In the genomic region with DNA sequence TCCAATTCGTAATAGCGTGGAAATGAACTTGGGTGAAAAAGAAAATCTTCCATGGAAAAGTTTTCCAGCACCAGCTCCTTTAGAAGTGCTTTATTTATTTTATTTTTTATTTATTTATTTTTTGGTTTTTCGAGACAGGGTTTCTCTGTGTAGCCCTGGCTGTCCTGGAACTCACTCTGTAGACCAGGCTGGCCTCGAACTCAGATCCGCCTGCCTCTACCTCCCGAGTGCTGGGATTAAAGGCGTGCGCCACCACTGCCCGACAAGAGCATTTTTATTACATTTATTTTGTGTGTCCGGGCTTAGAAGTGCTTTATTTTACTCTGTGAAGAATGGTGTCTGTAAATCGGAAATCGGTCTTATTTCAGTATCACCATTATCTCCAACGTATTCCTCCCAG, we compare ENCODE assay signal across 10 mouse cellular contexts. TPM values are rescaled to one million over a fixed set of nuclear protein-coding genes. Genes with fewer than 3 reads are reported as not detected.
DNase-seq lines count a peak whose midpoint lies in the region; ATAC-seq and TF ChIP-seq lines count a peak whose summit lies in the region.
"Not testable (repeated sequence)": the region's sequence is repeated elsewhere in the genome, so short reads cannot be mapped to it uniquely, and the experiment has no call there.
"Had no signal": no experiment of that assay in that cellular context is flagged by ENCODE, and none has a peak within 500 bp of the region (broad histone marks: within the 10 kb centered on the region; RNA-seq: fewer than 3 reads in every experiment).

No protein-coding gene starts in this region.

- H3K27ac ChIP-seq in embryonic facial prominence, embryonic 11.5 days (replicated peaks; ENCODE audit: low read depth, low read length), result peak overlapping the region; percentile 96
- peak overlapping the region; percentile 98 for H3K27ac ChIP-seq in heart, embryonic 10.5 days
- H3K27ac ChIP-seq in intestine, embryonic 15.5 days, result peak overlapping the region; percentile 99
- peak overlapping the region; percentile 100 for H3K27ac ChIP-seq in liver, postnatal 0 days (ENCODE audit: low read depth)
- H3K27ac ChIP-seq in stomach, embryonic 16.5 days (ENCODE audit: low read length), result peak overlapping the region; percentile 99

- H3K36me3 ChIP-seq in embryonic facial prominence, embryonic 11.5 days (replicated peaks; ENCODE audit: control insufficient read depth, insufficient read depth, low read depth, low read length); heart, embryonic 10.5 days; intestine, embryonic 15.5 days; liver, postnatal 0 days (replicated peaks; ENCODE audit: insufficient read depth, low read length); stomach, embryonic 16.5 days (ENCODE audit: control insufficient read depth, insufficient read depth, low read length): not testable (repeated sequence)

- DNase-seq in T-cell, adult 2 months (ENCODE audit: low spot score), result peak; percentile 4
- DNase-seq in embryonic facial prominence, embryonic 11.5 days (ENCODE audit: low spot score); heart, embryonic 10.5 days (ENCODE audit: low spot score); liver, postnatal 0 days: not testable (repeated sequence)
- DNase-seq in layer of hippocampus, postnatal 10 days (ENCODE audit: low spot score in 2 of 2), result peak; percentile 29 to 33
- DNase-seq in natural killer cell, adult 2 months (ENCODE audit: low spot score in 2 of 2), result peak; percentile 6 to 11

- 19% methylated on average over 13 of the region's 13 CpGs for WGBS in embryonic facial prominence, embryonic 11.5 days
- WGBS in heart, embryonic 10.5 days, result 17% methylated on average over 13 of the region's 13 CpGs
- WGBS in intestine, embryonic 15.5 days, result 15% methylated on average over 13 of the region's 13 CpGs
- WGBS in liver, postnatal 0 days (ENCODE audit: insufficient replicate concordance), result 13% methylated on average over 13 of the region's 13 CpGs
- WGBS in stomach, embryonic 16.5 days, result 18% methylated on average over 13 of the region's 13 CpGs

- H3K4me3 ChIP-seq in embryonic facial prominence, embryonic 11.5 days (ENCODE audit: low read depth, low read length), result peak overlapping the region; percentile 84
- peak overlapping the region; percentile 97 for H3K4me3 ChIP-seq in heart, embryonic 10.5 days
- peak overlapping the region; percentile 98 for H3K4me3 ChIP-seq in intestine, embryonic 15.5 days (replicated peaks)
- peak overlapping the region; percentile 97 for H3K4me3 ChIP-seq in liver, postnatal 0 days (ENCODE audit: low read depth, low read length)
- peak overlapping the region; percentile 95 for H3K4me3 ChIP-seq in stomach, embryonic 16.5 days (replicated peaks; ENCODE audit: low read length)

- peak overlapping the region; percentile 52 for H3K4me2 ChIP-seq in embryonic facial prominence, embryonic 11.5 days (ENCODE audit: low read depth, low read length)
- H3K4me2 ChIP-seq in intestine, embryonic 15.5 days (replicated peaks), result peak overlapping the region; percentile 75
- H3K4me2 ChIP-seq in liver, postnatal 0 days (ENCODE audit: low read depth, low read length), result peak overlapping the region; percentile 86
- H3K4me2 ChIP-seq in stomach, embryonic 16.5 days (ENCODE audit: low read depth, low read length), result peak overlapping the region; percentile 78

- H3K27me3 ChIP-seq in embryonic facial prominence, embryonic 11.5 days (ENCODE audit: control insufficient read depth, insufficient read depth, low read length); heart, embryonic 10.5 days (ENCODE audit: insufficient read depth, poor library complexity, severe bottlenecking); intestine, embryonic 15.5 days (replicated peaks); liver, postnatal 0 days (ENCODE audit: insufficient read depth, low read length); stomach, embryonic 16.5 days (ENCODE audit: control insufficient read depth, insufficient read depth, low read length): not testable (repeated sequence)

- TF ChIP-seq EP300 in liver, postnatal 0 days (IDR thresholded peaks at IDR 0.05; ENCODE audit: low read depth), result not testable (repeated sequence)

- H3K9ac ChIP-seq in embryonic facial prominence, embryonic 11.5 days (replicated peaks; ENCODE audit: low read length), result peak overlapping the region; percentile 92; the same call in 1 of the 2 replicates
- H3K9ac ChIP-seq in intestine, embryonic 15.5 days, result not testable (repeated sequence)
- peak overlapping the region; percentile 94 for H3K9ac ChIP-seq in liver, postnatal 0 days (replicated peaks)
- peak overlapping the region; percentile 96 for H3K9ac ChIP-seq in stomach, embryonic 16.5 days (ENCODE audit: low read length)

- TF ChIP-seq CTCF in liver, postnatal 0 days (IDR thresholded peaks at IDR 0.05; ENCODE audit: low read depth), result not testable (repeated sequence)

- not testable (repeated sequence) for H3K9me3 ChIP-seq in embryonic facial prominence, embryonic 11.5 days (replicated peaks; ENCODE audit: control insufficient read depth, low read length); heart, embryonic 10.5 days; intestine, embryonic 15.5 days; liver, postnatal 0 days (ENCODE audit: low read length); stomach, embryonic 16.5 days (replicated peaks; ENCODE audit: control insufficient read depth, low read length)

- not testable (repeated sequence) for H3K4me1 ChIP-seq in embryonic facial prominence, embryonic 11.5 days (ENCODE audit: control insufficient read depth, insufficient read depth, low read length); intestine, embryonic 15.5 days (replicated peaks)
- peaks cover 19% of the 10 kb centered on the region; the same call in 1 of the 2 replicates for H3K4me1 ChIP-seq in heart, embryonic 10.5 days
- peaks cover 29% of the 10 kb centered on the region for H3K4me1 ChIP-seq in liver, postnatal 0 days (ENCODE audit: insufficient read depth)
- H3K4me1 ChIP-seq in stomach, embryonic 16.5 days (ENCODE audit: control insufficient read depth, insufficient read depth, low read length), result peaks cover 23% of the 10 kb centered on the region

- not testable (repeated sequence) for ATAC-seq in embryonic facial prominence, embryonic 11.5 days (replicated peaks; ENCODE audit: insufficient number of reproducible peaks, low FRiP score, low TSS enrichment, low read depth); liver, postnatal 0 days; stomach, embryonic 16.5 days (ENCODE audit: insufficient read depth, low FRiP score)
- peak; percentile 17; the same call in 1 of the 2 replicates for ATAC-seq in intestine, embryonic 15.5 days

RNA-seq across cellular contexts. Expression of a gene that starts 0.4 kb away (rescaled TPM):
- 101 and 121 TPM in 2 replicates for polyA plus RNA-seq in embryonic facial prominence, embryonic 11.5 days (2014; fragmentation: Nextera tagmentation; extraction: Ambion mirVana)
- 49.1 and 55.1 TPM in 2 replicates for polyA plus RNA-seq in heart, embryonic 10.5 days (2016; fragmentation: Nextera tagmentation; extraction: Ambion mirVana)
- polyA plus RNA-seq in intestine, embryonic 15.5 days (2015; fragmentation: Nextera tagmentation; extraction: Ambion mirVana), result 58.9 and 75.6 TPM in 2 replicates
- 10 to 100 TPM; 91.9 to 95.3 TPM for total RNA-seq in layer of hippocampus, postnatal 10 days (2021)
- polyA plus RNA-seq in liver, postnatal 0 days (2015; fragmentation: Nextera tagmentation; extraction: Ambion mirVana), result 33.4 and 37.0 TPM in 2 replicates
- polyA plus RNA-seq in stomach, embryonic 16.5 days (2015; fragmentation: Nextera tagmentation; extraction: Ambion mirVana), result 65.7 and 74.3 TPM in 2 replicates

RNA-seq across cellular contexts. Expression of a gene that starts 49.4 kb away (rescaled TPM):
- 0.83 and 1.6 TPM in 2 replicates for polyA plus RNA-seq in embryonic facial prominence, embryonic 11.5 days (2014; fragmentation: Nextera tagmentation; extraction: Ambion mirVana)
- polyA plus RNA-seq in heart, embryonic 10.5 days (2016; fragmentation: Nextera tagmentation; extraction: Ambion mirVana), result 1.7 and 2.0 TPM in 2 replicates
- polyA plus RNA-seq in intestine, embryonic 15.5 days (2015; fragmentation: Nextera tagmentation; extraction: Ambion mirVana), result 0.62 and 0.89 TPM in 2 replicates
- under 1 TPM; 0.29 to 0.32 TPM for total RNA-seq in layer of hippocampus, postnatal 10 days (2021)
- polyA plus RNA-seq in liver, postnatal 0 days (2015; fragmentation: Nextera tagmentation; extraction: Ambion mirVana), result 0.15 and 0.34 TPM in 2 replicates
- 1.3 and 1.4 TPM in 2 replicates for polyA plus RNA-seq in stomach, embryonic 16.5 days (2015; fragmentation: Nextera tagmentation; extraction: Ambion mirVana)

RNA-seq across cellular contexts. Expression of a gene that starts 49.5 kb away (rescaled TPM):
- polyA plus RNA-seq in embryonic facial prominence, embryonic 11.5 days (2014; fragmentation: Nextera tagmentation; extraction: Ambion mirVana), result not detected in 2 replicates
- polyA plus RNA-seq in heart, embryonic 10.5 days (2016; fragmentation: Nextera tagmentation; extraction: Ambion mirVana), result not detected in 2 replicates
- polyA plus RNA-seq in intestine, embryonic 15.5 days (2015; fragmentation: Nextera tagmentation; extraction: Ambion mirVana), result not detected in 2 replicates
- total RNA-seq in layer of hippocampus, postnatal 10 days (2021), result not detected
- polyA plus RNA-seq in liver, postnatal 0 days (2015; fragmentation: Nextera tagmentation; extraction: Ambion mirVana), result not detected in 2 replicates
- not detected in 2 replicates for polyA plus RNA-seq in stomach, embryonic 16.5 days (2015; fragmentation: Nextera tagmentation; extraction: Ambion mirVana)
- total RNA-seq: adrenal gland, postnatal 4 days; heart, postnatal 25 days had no signal
